Mouse (Mus musculus) frontal cortex, adult (tissue): ENCODE measurements around the gene Mmp27.

ENCODE experiments used
- ATAC-seq: cut with Nextera tagmentation; 2 replicates; pipeline ENCODE4 v1.9.2; 2017; ENCODE audit warnings: mild to moderate bottlenecking, moderate library complexity, mixed read lengths; ENCODE audit not compliant: low TSS enrichment

Gene Mmp27

DNA sequence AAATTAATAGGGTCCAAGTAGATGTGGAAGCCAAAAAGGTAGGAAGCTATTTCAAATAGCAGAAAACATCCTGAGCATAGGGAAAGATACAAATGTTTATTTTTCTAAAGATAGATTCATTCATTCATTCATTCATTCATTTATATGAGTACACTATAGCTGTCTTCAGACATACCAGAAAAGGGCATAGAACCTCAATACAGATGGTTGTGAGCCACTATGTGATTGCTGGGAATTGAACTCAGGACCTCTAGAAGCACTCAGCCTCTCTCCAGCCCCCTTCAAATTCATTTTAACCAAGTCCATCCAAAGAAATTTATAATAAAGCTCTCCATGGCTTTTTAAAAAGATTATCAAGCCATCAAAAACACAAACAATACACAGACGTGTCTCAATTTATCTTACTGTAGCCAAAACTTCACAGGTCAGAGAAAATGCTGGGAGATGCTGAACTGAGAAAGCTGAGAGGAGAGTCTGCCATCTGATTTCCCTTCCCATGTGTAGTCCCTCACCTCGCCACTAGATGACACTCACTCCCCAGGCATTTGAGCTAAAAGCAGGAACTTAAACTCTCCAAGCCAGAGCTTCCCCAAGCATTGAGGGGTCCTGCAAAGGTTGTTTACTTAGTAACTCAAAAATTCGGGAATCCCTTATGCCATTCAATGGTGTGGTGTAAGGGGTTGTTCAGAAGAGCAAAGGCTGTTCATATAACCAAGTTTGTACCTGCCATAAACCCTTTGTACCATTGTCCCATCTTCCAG, 32.0 kb downstream of the Mmp27 start:
- ATAC-seq, result peak; percentile 93

DNA sequence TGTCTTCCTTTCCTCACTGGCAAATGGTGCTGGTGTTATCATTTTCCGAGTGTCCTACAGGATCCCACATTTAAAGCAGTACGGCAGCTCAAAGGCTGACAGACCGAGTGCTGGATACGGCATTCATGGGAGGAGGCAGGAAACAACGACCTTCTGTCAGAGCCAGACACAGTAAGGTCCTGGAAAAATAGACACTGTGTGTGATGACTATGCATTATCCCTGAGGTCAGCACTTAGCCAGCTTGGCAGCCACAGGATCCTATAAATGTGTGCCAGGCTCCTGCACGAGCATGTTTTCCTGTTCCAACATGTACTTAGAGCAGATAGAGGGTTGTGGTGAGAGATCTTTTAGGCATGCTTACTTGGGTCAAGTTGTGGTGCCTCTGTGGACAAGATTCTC, 32.8 kb downstream of the Mmp27 start:
- peak; percentile 55; the same call in 1 of the 2 replicates for ATAC-seq

DNA sequence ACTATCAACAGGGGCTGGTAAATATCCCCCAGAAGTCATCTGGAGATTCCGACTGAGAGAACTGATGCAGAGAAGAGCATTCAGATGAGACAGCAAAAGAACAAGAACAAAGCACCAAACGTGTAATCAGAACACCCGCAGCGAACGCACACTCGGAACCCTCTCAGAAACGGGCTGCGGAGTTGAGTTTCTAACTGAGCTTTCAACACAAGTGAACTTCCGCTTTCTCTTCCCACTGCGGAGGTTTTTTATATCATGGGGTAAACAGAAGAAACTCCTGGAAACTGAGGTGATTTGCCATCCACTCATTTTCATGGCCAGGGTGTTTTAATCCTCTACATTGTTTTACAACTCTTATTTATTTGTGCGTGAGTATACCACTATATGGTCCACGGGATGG, 34.4 kb downstream of the Mmp27 start:
- no peak for ATAC-seq

- ATAC-seq, result no peak
Observed at GRCm38 (mm10) chr9:7622582-7622981, 51.4 kb downstream of the Mmp27 start.

DNA sequence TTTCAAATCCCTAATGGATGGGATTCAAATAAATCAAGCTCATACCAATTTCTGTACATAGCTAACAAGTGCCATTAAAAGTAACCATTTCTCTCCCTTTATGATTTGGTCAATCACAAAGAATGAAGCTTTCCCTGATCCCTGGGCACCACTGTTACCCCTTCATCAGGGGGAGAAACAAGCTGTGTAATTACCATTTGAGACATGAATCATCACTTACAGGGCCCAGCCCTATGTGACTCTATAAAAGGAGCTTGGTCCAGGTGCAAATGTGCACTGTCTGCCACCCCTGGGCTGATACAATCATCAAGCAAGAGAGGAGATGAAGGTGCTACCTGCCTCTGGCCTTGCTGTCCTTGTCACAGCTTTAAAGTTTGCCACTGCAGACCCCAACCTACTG, 56.7 kb downstream of the Mmp27 start, which contains the start of gene Mmp20:
TSS of gene Mmp20 (plus strand) at position 301 of the 400 bp plus-strand sequence.
- no peak for ATAC-seq
